Mouse (Mus musculus) heart, embryonic 13.5 days (tissue): ENCODE data around the gene Gjd3. TPM values are rescaled to one million over a fixed set of nuclear protein-coding genes. Genes with fewer than 3 reads are reported as not detected.

Experiments used
- ATAC-seq: fragments of 200-750 bp; cut with Nextera tagmentation; 2 replicates; pipeline ENCODE4 v1.8.0; 2017; ENCODE audit warnings: moderate TSS enrichment; ENCODE audit not compliant: insufficient number of reproducible peaks, low FRiP score, low TSS enrichment; ENCODE audit errors: extremely low read depth
- H3K27ac ChIP-seq: fragments of 300-500 bp; sonication (generic); replicated peaks from 2 replicates; pipeline ENCODE4 v1.5.1; 2015; ENCODE audit warnings: moderate library complexity, mild to moderate bottlenecking, inconsistent platforms
- H3K27me3 ChIP-seq: fragments of 300-500 bp; sonication (generic); replicated peaks from 2 replicates; pipeline ENCODE4 v1.6.1; 2015; ENCODE audit warnings: mild to moderate bottlenecking, inconsistent platforms
- H3K36me3 ChIP-seq: fragments of 300-500 bp; sonication (generic); 2 replicates; pipeline ENCODE4 v1.6.1; 2015; ENCODE audit warnings: mild to moderate bottlenecking, inconsistent platforms
- H3K4me1 ChIP-seq: fragments of 300-500 bp; sonication (generic); 2 replicates; pipeline ENCODE4 v1.6.1; 2015; ENCODE audit warnings: inconsistent platforms
- H3K4me2 ChIP-seq: fragments of 300-500 bp; sonication (generic); 2 replicates; pipeline ENCODE4 v1.6.1; 2015; ENCODE audit warnings: inconsistent platforms, mild to moderate bottlenecking, moderate library complexity
- H3K4me3 ChIP-seq: fragments of 300-500 bp; sonication (generic); 2 replicates; pipeline ENCODE4 v1.5.1; 2015; ENCODE audit warnings: moderate library complexity, mild to moderate bottlenecking, inconsistent platforms
- H3K9ac ChIP-seq: fragments of 300-500 bp; sonication (generic); 2 replicates; pipeline ENCODE4 v1.6.1; 2015; ENCODE audit warnings: inconsistent platforms, mild to moderate bottlenecking, moderate library complexity
- H3K9me3 ChIP-seq: fragments of 300-500 bp; sonication (generic); 2 replicates; pipeline ENCODE4 v1.6.1; 2016; ENCODE audit warnings: inconsistent platforms
- WGBS: fragments of 180-500 bp; shearing (Covaris S2); methylation state at CpG from one replicate; pipeline ENCODE4 v1.1.7; 2015; ENCODE audit warnings: mixed read lengths; 5-methylcytosine and 5-hydroxymethylcytosine counted together
- polyA plus RNA-seq: library from polyadenylated mRNA; unstranded; fragments of >200 nt; fragmentation: Nextera tagmentation; extraction: Ambion mirVana; gene quantifications from 2 replicates; pipeline ENCODE4 v1.2.1, GENCODE M21; 2015

The Gjd3 gene
- polyA plus RNA-seq, 1 experiment from 2014 or later, result 3.3 TPM

DNA sequence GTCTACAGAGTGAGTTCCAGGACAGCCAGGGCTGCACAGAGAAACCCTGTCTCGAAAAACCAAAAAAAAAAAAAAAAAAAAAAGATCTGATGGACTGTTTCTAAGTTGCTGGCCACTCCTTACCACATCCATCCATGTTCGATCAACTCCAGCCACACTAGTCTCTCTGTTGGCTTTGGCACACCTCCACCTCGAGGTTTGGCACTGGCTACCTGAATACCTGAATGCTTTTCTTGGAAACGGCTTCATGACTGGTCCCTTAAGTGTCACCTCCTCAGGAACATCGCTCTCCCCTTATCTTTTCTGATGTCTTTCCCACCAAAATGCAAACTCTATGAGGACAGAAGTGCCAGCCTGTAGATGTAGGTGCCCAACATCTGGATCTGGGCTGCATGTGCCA lies 3.5 kb downstream of the Gjd3 start:
- Histone ChIP-seq H3K9me3 (no peaks in the 10 kb centered on the region), H3K4me2 (no peak overlapping the region), H3K27ac (no peak overlapping the region), H3K36me3 (peaks cover 15% of the 10 kb centered on the region), H3K4me1 (peaks cover 23% of the 10 kb centered on the region), H3K27me3 (peaks cover 40% of the 10 kb centered on the region), H3K4me3 (no peak overlapping the region), H3K9ac (no peak overlapping the region)
- ATAC-seq, result no peak
- 67% methylated on average over 4 of the region's 5 CpGs for WGBS

- Histone ChIP-seq H3K9ac (no peak overlapping the region), H3K36me3 (peaks cover 22% of the 10 kb centered on the region), H3K4me1 (peaks cover 21% of the 10 kb centered on the region), H3K27me3 (peaks cover 40% of the 10 kb centered on the region), H3K27ac (no peak overlapping the region), H3K4me2 (no peak overlapping the region), H3K4me3 (no peak overlapping the region), H3K9me3 (no peaks in the 10 kb centered on the region)
- WGBS, result 56% methylated on average over 15 of the region's 15 CpGs
- ATAC-seq, result no peak
Observed at GRCm38 (mm10) chr11:98978526-98979148, 4.2 kb downstream of the Gjd3 start.

GRCm38 (mm10) chr11:98974871-98975719 lies 7.7 kb downstream of the Gjd3 start:
- WGBS, result 45% methylated on average over 5 of the region's 5 CpGs
- Histone ChIP-seq H3K27ac (no peak overlapping the region), H3K4me3 (no peak overlapping the region), H3K9me3 (no peaks in the 10 kb centered on the region), H3K4me2 (no peak overlapping the region), H3K9ac (0 out of 2 replicates have a peak overlapping the region, but pooled peaks have one; percentile 13), H3K27me3 (peaks cover 5% of the 10 kb centered on the region), H3K4me1 (peaks cover 22% of the 10 kb centered on the region), H3K36me3 (peaks cover 58% of the 10 kb centered on the region)
- no peak for ATAC-seq

GRCm38 (mm10) chr11:98974213-98974612 lies 8.6 kb downstream of the Gjd3 start:
- H3K27ac ChIP-seq, result no peak overlapping the region
- H3K9me3 ChIP-seq, result no peaks in the 10 kb centered on the region
- no peaks in the 10 kb centered on the region for H3K27me3 ChIP-seq
- H3K4me1 ChIP-seq, result peaks cover 30% of the 10 kb centered on the region
- H3K9ac ChIP-seq, result no peak overlapping the region
- H3K36me3 ChIP-seq, result peaks cover 66% of the 10 kb centered on the region
- no peak overlapping the region for H3K4me2 ChIP-seq
- H3K4me3 ChIP-seq, result no peak overlapping the region
- 83% methylated on average over 6 of the region's 6 CpGs for WGBS
- ATAC-seq, result no peak

GRCm38 (mm10) chr11:98973584-98973983 lies 9.2 kb downstream of the Gjd3 start:
- no peak overlapping the region for H3K9ac ChIP-seq
- no peak overlapping the region for H3K4me3 ChIP-seq
- no peaks in the 10 kb centered on the region for H3K9me3 ChIP-seq
- peaks cover 71% of the 10 kb centered on the region for H3K36me3 ChIP-seq
- ATAC-seq, result 0 out of 2 replicates have a peak, but pooled peaks have one; percentile 17
- WGBS, result 77% methylated on average over 13 of the region's 14 CpGs
- no peak overlapping the region for H3K27ac ChIP-seq
- H3K27me3 ChIP-seq, result no peaks in the 10 kb centered on the region
- H3K4me2 ChIP-seq, result no peak overlapping the region
- H3K4me1 ChIP-seq, result peaks cover 37% of the 10 kb centered on the region

DNA sequence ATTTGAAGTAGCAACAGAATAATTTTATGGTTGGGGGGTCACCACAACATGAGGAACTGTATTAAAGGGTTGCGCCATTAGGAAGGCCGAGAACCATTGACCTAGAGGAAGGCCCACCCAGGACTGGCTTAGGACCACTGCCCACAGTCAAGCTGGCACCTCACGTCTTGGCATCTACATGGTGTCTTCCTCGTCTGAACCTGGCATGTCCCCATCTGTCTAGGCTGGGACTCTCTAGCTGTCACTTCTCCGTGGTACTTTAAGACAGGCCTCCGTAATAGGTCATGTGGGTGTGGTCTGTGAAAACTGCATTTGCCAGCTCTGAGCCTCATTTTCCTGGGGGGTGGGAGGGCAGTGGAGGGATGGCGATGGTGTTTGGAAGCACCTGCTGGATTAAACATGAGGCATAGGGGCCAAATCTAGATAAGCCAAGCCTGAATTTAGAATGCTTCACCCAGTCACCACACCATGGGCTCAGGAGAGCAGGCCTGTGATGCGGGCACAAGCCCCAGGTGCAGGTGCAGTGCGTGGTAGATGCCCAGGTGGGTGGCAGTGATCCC lies 9.9 kb downstream of the Gjd3 start:
- no peak overlapping the region for H3K4me3 ChIP-seq
- no peak for ATAC-seq
- 83% methylated on average over 9 of the region's 9 CpGs for WGBS
- H3K4me2 ChIP-seq, result no peak overlapping the region
- H3K9ac ChIP-seq, result no peak overlapping the region
- peaks cover 78% of the 10 kb centered on the region for H3K36me3 ChIP-seq
- no peaks in the 10 kb centered on the region for H3K27me3 ChIP-seq
- no peak overlapping the region for H3K27ac ChIP-seq
- peaks cover 44% of the 10 kb centered on the region for H3K4me1 ChIP-seq
- H3K9me3 ChIP-seq, result no peaks in the 10 kb centered on the region

DNA sequence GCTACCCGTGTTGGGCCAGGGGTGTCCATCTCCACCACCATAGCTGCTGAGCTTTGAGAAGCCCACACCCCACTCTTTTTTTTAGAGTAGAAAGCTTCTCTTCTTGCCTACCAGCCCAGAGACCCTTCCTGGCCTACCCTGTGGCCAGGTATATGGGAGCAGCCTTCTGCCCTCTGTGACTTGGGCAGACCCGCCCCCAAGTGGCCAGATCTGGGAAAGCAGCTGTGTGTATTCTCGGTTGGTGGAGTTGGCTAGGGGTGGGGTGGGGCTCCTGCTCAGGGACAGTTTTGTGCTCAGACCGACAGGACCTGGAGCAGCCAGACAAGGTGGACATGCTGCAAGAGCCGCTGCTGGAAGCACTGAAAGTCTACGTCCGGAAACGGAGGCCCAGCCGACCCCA lies 10.6 kb downstream of the Gjd3 start:
- H3K4me3 ChIP-seq, result no peak overlapping the region
- H3K36me3 ChIP-seq, result peaks cover 84% of the 10 kb centered on the region
- no peak overlapping the region for H3K27ac ChIP-seq
- no peak overlapping the region for H3K9ac ChIP-seq
- H3K9me3 ChIP-seq, result no peaks in the 10 kb centered on the region
- peaks cover 50% of the 10 kb centered on the region for H3K4me1 ChIP-seq
- ATAC-seq, result no peak
- no peak overlapping the region for H3K4me2 ChIP-seq
- WGBS, result 54% methylated on average over 9 of the region's 9 CpGs
- no peaks in the 10 kb centered on the region for H3K27me3 ChIP-seq

DNA sequence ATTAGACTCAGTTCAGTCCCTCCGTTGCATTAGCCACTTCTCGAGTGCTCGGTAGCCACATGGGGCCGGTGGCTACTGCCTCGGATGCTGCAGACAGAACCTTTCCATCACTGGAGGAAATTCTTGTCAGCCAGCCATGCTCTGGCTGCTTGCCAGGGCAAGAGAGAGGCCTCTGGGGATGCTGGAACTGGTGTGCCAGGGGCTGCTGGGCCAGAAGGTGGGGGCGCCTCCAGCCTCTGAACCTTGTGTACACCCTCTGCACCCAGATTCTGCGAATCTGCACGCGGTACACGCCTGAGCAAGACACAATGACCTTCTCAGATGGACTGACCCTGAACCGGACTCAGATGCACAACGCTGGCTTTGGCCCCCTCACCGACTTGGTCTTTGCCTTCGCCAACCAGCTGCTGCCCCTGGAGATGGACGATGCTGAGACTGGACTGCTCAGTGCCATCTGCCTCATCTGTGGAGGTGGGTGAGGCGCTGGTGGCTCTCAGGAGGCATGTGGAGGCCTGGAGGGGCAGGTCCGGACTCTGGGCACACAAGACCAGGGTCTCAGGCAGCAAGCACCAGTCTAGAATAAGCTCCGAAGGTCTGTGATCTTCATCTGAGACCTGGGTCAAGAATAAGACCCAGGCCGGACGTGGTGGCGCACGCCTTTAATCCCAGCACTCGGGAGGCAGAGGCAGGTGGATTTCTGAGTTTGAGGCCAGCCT lies 11.3 kb downstream of the Gjd3 start:
- Histone ChIP-seq H3K4me3 (no peak overlapping the region), H3K27me3 (no peaks in the 10 kb centered on the region), H3K36me3 (peaks cover 92% of the 10 kb centered on the region), H3K9ac (peak overlapping the region; percentile 50; the same call in 1 of the 2 replicates), H3K27ac (peak overlapping the region; percentile 46), H3K9me3 (no peaks in the 10 kb centered on the region), H3K4me1 (peaks cover 58% of the 10 kb centered on the region), H3K4me2 (no peak overlapping the region)
- no peak for ATAC-seq
- 68% methylated on average over 23 of the region's 23 CpGs for WGBS

DNA sequence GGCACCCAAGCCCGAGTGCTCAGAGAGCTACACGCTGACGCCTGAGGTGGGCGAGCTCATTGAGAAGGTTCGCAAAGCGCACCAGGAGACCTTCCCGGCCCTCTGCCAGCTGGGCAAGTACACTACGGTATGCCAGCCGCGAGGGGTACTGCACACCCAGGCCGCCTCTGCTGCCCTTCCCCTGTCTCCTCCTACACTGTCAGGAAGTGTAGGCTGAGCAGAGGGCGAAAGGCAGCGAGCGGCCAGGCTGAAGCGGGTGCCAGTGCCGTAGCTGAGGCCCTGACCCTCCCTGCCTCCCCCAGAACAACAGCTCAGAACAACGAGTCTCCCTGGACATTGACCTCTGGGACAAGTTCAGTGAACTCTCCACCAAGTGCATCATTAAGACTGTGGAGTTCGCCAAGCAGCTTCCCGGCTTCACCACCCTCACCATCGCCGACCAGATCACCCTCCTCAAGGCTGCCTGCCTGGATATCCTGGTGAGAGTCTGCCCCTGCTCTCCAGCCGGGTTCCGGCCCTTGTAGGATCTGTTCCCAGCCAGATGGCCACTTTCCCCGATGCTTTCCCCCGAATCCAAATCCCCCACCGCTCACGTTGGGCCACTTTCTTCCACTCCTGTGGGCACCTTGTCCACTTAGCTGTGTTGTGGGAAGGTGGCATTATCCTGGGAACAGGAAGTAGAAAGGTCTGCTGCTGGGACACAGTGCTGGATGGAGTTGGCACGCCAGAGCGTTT lies 12.5 kb downstream of the Gjd3 start:
- WGBS, result 75% methylated on average over 29 of the region's 29 CpGs
- Histone ChIP-seq H3K9ac (peak overlapping the region; percentile 50), H3K36me3 (peaks cover 87% of the 10 kb centered on the region), H3K4me2 (no peak overlapping the region), H3K27ac (peak overlapping the region; percentile 46; the same call in 1 of the 2 replicates), H3K4me1 (peaks cover 69% of the 10 kb centered on the region), H3K27me3 (no peaks in the 10 kb centered on the region), H3K4me3 (no peak overlapping the region), H3K9me3 (no peaks in the 10 kb centered on the region)
- no peak for ATAC-seq

GRCm38 (mm10) chr11:98969496-98969927 lies 13.3 kb downstream of the Gjd3 start:
- Histone ChIP-seq H3K9me3 (no peaks in the 10 kb centered on the region), H3K9ac (peak overlapping the region; percentile 61), H3K27me3 (no peaks in the 10 kb centered on the region), H3K27ac (peak overlapping the region; percentile 49; the same call in 1 of the 2 replicates), H3K36me3 (peaks cover 79% of the 10 kb centered on the region), H3K4me1 (peaks cover 72% of the 10 kb centered on the region), H3K4me3 (no peak overlapping the region), H3K4me2 (0 out of 2 replicates have a peak overlapping the region, but pooled peaks have one; percentile 1)
- no peak for ATAC-seq
- WGBS, result 36% methylated on average over 17 of the region's 17 CpGs
